Mouse (Mus musculus): ENCODE data around the gene Rras2.

DNA sequence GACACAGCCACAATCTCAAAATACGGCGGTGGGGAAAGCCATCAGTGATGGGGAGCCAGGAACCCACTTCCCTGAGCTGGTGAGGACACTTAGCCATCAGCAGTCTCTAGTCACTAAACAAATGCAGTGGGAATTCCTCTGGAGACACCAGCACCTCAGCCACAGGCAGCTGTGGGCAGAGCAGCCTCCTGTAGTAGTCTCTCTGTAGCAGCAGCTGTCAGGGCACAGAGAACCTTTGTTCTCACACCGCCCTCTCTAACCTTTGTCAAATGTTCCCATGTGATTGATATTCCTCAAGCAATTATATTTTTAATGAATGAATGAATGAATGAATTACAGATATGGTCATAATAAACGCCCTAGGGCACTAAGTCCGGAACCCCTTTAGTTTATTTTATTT, 46.2 kb downstream of the Rras2 start:
- TF ChIP-seq CTCF (IDR thresholded peaks at IDR 0.05; ENCODE audit: insufficient read depth, low read depth, low read length) (no peak), POLR2A (IDR thresholded peaks at IDR 0.05; ENCODE audit: insufficient read depth, low read depth, low read length) (no peak)

Data from olfactory bulb, adult 2 months (tissue).